Mouse (Mus musculus) cerebellum, adult 2 months (tissue): ENCODE results near the gene 2410137M14Rik. TPM values are rescaled to one million over a fixed set of nuclear protein-coding genes. Genes with fewer than 3 reads are reported as not detected.
A peak's percentile ranks its signal among the peaks of the same experiment; 100 is the strongest.

Experiments used
- DNase-seq, 2 experiments: peaks; one replicate each; pipeline ENCODE4 v3.0.0; 2021
- H3K27ac ChIP-seq: fragments of 200-500 bp; 2 replicates; pipeline ENCODE4 v1.5.1; 2012; ENCODE audit warnings: low read length, control low read depth, inconsistent platforms; ENCODE audit not compliant: insufficient read depth
- H3K27me3 ChIP-seq: fragments of 200-500 bp; 2 replicates; pipeline ENCODE4 v1.6.1; 2012; ENCODE audit warnings: inconsistent platforms, mild to moderate bottlenecking, low read length, moderate library complexity; ENCODE audit not compliant: control insufficient read depth, insufficient read depth
- H3K4me1 ChIP-seq: fragments of 200-500 bp; 2 replicates; pipeline ENCODE4 v1.6.1; 2011; ENCODE audit warnings: low read length; ENCODE audit not compliant: control insufficient read depth, insufficient read depth
- H3K4me3 ChIP-seq: fragments of 200-500 bp; replicated peaks from 2 replicates; pipeline ENCODE3; 2011; ENCODE audit warnings: mild to moderate bottlenecking, low read depth, low read length, control low read depth; ENCODE audit not compliant: insufficient read depth
- CTCF ChIP-seq: fragments of 200-500 bp; IDR thresholded peaks from 2 replicates; pipeline ENCODE4 v1.5.1; 2011; ENCODE audit warnings: low read depth, mild to moderate bottlenecking, control low read depth, low read length, moderate library complexity, borderline replicate concordance; ENCODE audit not compliant: insufficient read depth
- POLR2A ChIP-seq: fragments of 200-500 bp; IDR thresholded peaks from 2 replicates; pipeline ENCODE4 v1.6.1; 2011; ENCODE audit warnings: low read length, control low read depth, borderline replicate concordance; ENCODE audit not compliant: insufficient read depth
- WGBS: fragments of 180-500 bp; shearing (Covaris S2); methylation state at CpG from one replicate; pipeline ENCODE4 v1.1.7; 2018; 5-methylcytosine and 5-hydroxymethylcytosine counted together
- polyA plus RNA-seq: library from polyadenylated mRNA; depleted of rRNA; stranded (reverse); fragments of >200 nt; gene quantifications from 2 replicates; pipeline ENCODE4 v1.2.3, GENCODE M21; 2012

Gene 2410137M14Rik
- polyA plus RNA-seq, 1 experiment: 0.29 TPM

DNA sequence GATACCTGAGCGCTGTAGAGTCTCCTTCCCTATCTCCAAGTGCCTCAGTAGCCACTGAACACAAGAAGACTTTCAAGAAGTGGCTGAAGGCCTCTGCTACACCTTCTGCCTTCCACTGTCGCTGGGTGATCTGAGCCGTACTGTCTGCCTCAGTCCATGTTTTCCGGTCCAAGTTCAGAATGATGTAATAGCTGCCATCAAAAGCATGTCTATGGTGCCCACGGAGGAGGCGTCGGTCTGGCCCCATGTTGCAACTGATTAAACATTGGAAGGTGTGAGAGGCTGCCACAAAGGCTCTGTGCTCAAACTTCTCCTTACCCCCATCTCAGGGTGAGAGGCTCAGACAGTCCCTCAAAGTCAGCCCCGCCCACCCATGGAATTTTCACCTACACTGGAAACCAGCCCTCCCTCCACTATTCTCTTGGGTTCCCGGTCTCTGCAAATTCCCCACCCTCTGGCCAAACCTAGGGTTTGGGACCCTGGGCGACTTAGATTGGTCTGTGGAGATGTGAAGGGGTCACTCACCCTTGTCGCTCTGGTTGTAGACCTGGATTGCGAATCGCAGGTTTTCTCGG is 10.6 kb downstream of the 2410137M14Rik start:
- Histone ChIP-seq H3K27me3 (no peaks in the 10 kb centered on the region), H3K4me1 (no peaks in the 10 kb centered on the region), H3K4me3 (no peak overlapping the region), H3K27ac (no peak overlapping the region)
- DNase-seq: no peak
- no peak for TF ChIP-seq CTCF
- TF ChIP-seq POLR2A: no peak
- WGBS: 86% methylated on average over 14 of the region's 14 CpGs

DNA sequence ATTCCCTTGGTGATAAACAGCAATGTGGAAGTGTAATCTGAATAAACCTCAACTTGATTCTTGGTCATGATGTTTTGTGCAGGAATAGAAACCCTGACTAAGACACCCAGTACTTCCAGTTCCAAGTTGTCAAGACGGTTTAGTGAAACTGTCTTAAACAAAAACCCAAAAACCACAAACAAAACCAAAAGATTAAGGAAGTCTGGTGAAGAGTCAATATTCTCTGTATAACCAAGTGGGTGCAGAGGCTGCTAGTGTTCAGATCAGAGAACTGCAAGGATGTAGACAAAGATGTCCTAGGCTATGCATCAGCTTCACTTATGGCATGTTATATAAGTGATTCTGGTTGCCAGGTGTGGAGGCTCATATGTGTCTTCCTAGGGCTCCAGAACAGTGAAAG is 14.2 kb downstream of the 2410137M14Rik start:
- TF ChIP-seq CTCF (no peak), POLR2A (no peak)
- Histone ChIP-seq H3K27ac (no peak overlapping the region), H3K27me3 (no peaks in the 10 kb centered on the region), H3K4me1 (no peaks in the 10 kb centered on the region), H3K4me3 (no peak overlapping the region)
- WGBS: 80% methylated on average over 1 of the region's 1 CpGs
- DNase-seq: no peak

DNA sequence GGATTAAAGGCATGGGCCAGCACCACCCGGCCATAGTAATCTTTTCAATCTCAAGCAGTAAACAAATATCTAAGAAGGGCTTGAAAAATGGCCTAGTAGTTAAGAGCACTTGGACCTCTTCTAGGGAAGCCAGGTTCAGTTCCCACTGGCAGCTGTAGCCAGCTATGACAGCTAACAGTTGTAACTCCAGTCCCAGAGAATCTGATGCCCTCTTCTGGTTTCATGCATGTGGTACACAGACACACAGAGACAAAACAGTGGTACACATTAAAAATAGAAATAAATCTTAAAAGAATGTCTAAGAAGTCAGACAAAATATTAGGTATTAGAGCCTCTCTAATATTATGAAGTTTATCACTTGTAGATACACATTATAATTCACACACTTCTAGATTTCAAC is 19.9 kb downstream of the 2410137M14Rik start:
- WGBS: 86% methylated on average over 1 of the region's 1 CpGs
- H3K4me1 ChIP-seq: peaks cover 4% of the 10 kb centered on the region
- no peak for DNase-seq
- no peaks in the 10 kb centered on the region for H3K27me3 ChIP-seq
- no peak overlapping the region for H3K4me3 ChIP-seq
- no peak for TF ChIP-seq CTCF
- no peak for TF ChIP-seq POLR2A
- no peak overlapping the region for H3K27ac ChIP-seq

DNA sequence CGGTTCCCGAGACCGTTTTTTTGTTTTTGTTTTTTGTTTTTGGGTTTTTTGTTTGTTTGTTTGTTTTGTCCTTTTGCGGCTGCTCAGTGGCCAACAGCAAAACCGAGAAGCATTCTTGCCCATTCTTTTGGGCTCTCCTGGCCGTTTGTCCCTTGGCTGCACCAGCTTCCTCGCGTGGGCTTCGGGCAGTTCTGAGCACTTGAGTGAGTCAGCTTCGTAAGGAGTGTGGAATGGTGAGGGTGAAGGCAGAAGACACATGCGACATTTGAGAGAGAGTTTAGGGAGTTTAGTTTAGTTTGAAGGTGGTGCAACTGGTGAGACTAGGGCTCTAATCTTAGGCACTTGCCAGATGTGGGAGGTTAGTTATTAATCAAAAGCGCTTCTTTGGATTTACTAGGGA is 22.2 kb downstream of the 2410137M14Rik start:
- Histone ChIP-seq H3K27me3 (no peaks in the 10 kb centered on the region), H3K4me3 (peak overlapping the region; percentile 81), H3K4me1 (peaks cover 4% of the 10 kb centered on the region), H3K27ac (0 out of 2 replicates have a peak overlapping the region, but pooled peaks have one; percentile 60)
- DNase-seq: no peak
- no peak for TF ChIP-seq POLR2A
- TF ChIP-seq CTCF: no peak
- 6% methylated on average over 12 of the region's 12 CpGs for WGBS

DNA sequence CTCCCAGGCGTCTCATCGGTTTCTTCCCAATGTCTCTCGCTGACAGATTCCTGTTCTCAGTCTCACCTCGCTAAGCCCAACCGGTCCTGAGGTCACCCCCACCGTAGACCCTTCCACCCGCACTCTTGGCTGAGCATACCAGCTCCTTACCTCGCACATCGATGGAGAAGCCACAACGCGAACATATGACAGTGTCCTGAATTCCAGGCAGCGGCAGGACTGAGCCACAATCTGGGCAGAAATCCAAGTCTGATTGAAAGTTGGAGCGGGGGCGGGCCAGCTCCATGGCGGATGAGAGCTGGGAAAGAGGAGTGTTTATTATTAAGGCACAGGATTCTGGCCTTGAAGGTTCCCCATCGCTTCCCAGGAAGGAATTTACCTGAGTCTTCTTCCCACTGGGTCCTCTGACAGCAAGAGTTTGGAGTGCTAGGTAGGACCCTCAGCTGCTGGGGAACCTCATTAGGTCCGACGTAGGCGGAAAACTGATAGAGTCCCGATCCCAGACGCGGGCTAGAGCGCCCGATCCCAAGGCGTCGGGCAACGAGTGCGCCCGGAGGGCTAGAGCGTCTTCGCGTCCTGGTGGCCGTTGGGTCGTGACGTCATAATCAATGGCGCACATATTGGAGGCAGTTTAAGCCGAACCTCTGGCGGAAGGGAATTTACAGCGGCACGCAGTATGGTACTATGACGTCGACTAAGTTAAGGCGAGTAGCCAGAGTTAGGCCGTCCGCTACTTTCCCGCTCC is 22.9 kb downstream of the 2410137M14Rik start, which contains the start of the genes Znrd1 and Znrd1as:
Gene Znrd1, minus strand, starts transcription at position 561 of the 745 bp plus-strand sequence.
Gene Znrd1as, plus strand, starts transcription at position 594 of the 745 bp plus-strand sequence.
- peak; percentile 76; the same call in 1 of the 2 replicates for TF ChIP-seq POLR2A
- TF ChIP-seq CTCF: no peak
- Histone ChIP-seq H3K27me3 (no peaks in the 10 kb centered on the region), H3K4me1 (peaks cover 4% of the 10 kb centered on the region), H3K27ac (peak within 1 kb of the TSS; percentile 67), H3K4me3 (peak within 1 kb of the TSS; percentile 81)
- DNase-seq: peak; percentile 94 to 96
- WGBS: under 1% methylated on average over 46 of the region's 46 CpGs

DNA sequence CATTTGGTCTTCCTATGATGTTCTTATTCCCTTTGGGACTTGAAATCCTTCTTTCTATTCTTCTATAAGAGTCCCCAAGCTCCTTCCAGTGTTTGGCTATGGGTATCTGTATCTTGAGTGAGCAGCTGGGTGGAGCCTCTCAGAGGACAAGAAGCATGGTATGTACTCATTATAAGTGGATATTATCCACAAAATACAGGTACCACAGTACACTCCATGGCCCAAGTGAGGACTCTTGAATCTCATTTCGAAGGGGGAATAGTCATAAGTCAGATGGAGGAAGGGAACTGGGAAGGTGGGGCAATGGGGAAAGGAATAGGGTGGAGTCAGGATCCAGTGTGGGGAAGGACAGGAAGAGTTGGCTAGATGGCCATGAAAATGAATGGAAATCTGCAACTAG is 28.0 kb downstream of the 2410137M14Rik start:
- no peaks in the 10 kb centered on the region for H3K27me3 ChIP-seq
- H3K4me1 ChIP-seq: no peaks in the 10 kb centered on the region; the same call in 1 of the 2 replicates
- TF ChIP-seq POLR2A: no peak
- no peak for TF ChIP-seq CTCF
- no peak overlapping the region for H3K4me3 ChIP-seq
- 91% methylated on average over 1 of the region's 1 CpGs for WGBS
- DNase-seq: no peak
- no peak overlapping the region for H3K27ac ChIP-seq

DNA sequence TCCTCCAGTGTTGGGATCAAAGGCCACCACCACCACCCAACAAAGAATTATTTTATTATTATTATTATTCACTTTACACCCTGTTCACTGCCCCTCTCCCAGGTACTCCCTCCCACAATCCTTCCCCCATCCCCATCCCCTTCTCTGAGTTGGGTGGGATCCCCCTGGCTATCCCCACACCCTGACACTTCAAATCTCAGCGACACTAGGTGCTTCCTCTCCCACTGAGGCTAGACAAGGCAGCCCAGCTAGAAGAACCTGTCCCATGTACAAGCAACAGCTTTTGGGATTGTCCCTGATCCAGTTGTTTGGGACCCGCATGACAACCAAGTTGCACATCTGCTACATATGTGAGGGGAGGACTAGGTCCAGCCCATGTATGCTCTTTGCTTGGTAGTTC is 28.4 kb downstream of the 2410137M14Rik start:
- no peak overlapping the region for H3K4me3 ChIP-seq
- TF ChIP-seq POLR2A (no peak), CTCF (no peak)
- 86% methylated on average over 2 of the region's 2 CpGs for WGBS
- DNase-seq: peak in 1 of 2 experiments; percentile 23
- no peaks in the 10 kb centered on the region; the same call in 1 of the 2 replicates for H3K4me1 ChIP-seq
- H3K27me3 ChIP-seq: no peaks in the 10 kb centered on the region
- no peak overlapping the region for H3K27ac ChIP-seq
